Mouse (Mus musculus): ENCODE measurements around the gene Smad5. TPM values are rescaled to one million over a fixed set of nuclear protein-coding genes. Genes with fewer than 3 reads are reported as not detected.

The Smad5 gene
- polyA plus RNA-seq, 1 experiment from 2014 or later, result 14.5 TPM

- peaks cover 5% of the 10 kb centered on the region for H3K36me3 ChIP-seq (ENCODE audit: control insufficient read depth, insufficient read depth, low read length)
- no peak overlapping the region for H3K4me2 ChIP-seq (ENCODE audit: low read depth, low read length)
- H3K4me3 ChIP-seq (ENCODE audit: low read length), result no peak overlapping the region
- ATAC-seq, result no peak
- 80% methylated on average over 6 of the region's 6 CpGs for WGBS
- no peaks in the 10 kb centered on the region for H3K27me3 ChIP-seq (replicated peaks; ENCODE audit: control insufficient read depth, insufficient read depth, low read length)
- no peak overlapping the region for H3K27ac ChIP-seq (ENCODE audit: low read length)
- no peaks in the 10 kb centered on the region for H3K9me3 ChIP-seq (ENCODE audit: control insufficient read depth, low read length)
- H3K4me1 ChIP-seq (ENCODE audit: control insufficient read depth, insufficient read depth, low read length), result no peaks in the 10 kb centered on the region
- H3K9ac ChIP-seq (ENCODE audit: low read depth, low read length), result no peak overlapping the region
Measured at GRCm38 (mm10) chr13:56742325-56742901, 39.6 kb downstream of the Smad5 start.

DNA sequence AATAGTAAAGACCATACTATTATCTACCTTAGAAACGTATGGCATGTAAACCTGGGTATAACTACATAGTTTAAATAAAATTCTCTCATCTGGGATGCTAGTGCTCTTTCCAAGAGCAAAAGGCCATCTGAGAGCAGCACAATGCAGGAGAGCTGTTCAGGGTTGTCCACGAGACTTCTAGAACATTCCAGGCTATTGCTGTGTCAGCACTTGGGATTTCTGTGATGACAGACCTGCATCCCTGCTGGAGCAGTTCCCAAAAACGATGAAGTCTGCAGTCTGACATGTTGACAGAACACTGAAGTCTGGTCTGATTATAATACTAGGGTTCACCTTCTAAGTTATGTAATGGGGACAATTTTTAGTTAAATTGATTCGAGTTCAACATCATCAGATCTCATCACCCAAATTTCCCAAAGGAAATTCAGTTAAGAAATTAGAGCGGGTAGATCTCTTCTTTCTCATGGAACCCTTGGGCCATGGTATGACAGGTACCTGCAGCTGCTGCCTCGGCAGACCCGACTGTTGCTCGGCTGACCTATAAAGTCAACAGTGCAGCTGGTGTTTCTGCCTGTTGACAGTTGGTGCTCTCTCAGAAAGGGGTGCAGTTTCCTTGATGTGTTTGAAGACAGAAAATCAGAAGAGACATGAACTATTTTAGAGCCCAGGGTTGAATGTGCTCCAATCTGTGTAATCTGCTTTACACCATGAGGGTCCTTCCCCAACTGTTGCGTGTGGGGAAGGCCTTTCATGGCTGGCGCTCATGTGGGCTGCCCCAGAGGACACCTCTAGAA is 44.1 kb downstream of the Smad5 start:
- Histone ChIP-seq H3K4me3 (ENCODE audit: low read length) (no peak overlapping the region), H3K9ac (ENCODE audit: low read depth, low read length) (no peak overlapping the region), H3K9me3 (ENCODE audit: control insufficient read depth, low read length) (no peaks in the 10 kb centered on the region), H3K4me2 (ENCODE audit: low read depth, low read length) (0 out of 2 replicates have a peak overlapping the region, but pooled peaks have one; percentile 1), H3K4me1 (ENCODE audit: control insufficient read depth, insufficient read depth, low read length) (no peaks in the 10 kb centered on the region), H3K27ac (ENCODE audit: low read length) (no peak overlapping the region), H3K27me3 (replicated peaks; ENCODE audit: control insufficient read depth, insufficient read depth, low read length) (peaks cover 10% of the 10 kb centered on the region), H3K36me3 (ENCODE audit: control insufficient read depth, insufficient read depth, low read length) (no peaks in the 10 kb centered on the region)
- peak; percentile 39 for ATAC-seq
- WGBS, result 54% methylated on average over 10 of the region's 10 CpGs

DNA sequence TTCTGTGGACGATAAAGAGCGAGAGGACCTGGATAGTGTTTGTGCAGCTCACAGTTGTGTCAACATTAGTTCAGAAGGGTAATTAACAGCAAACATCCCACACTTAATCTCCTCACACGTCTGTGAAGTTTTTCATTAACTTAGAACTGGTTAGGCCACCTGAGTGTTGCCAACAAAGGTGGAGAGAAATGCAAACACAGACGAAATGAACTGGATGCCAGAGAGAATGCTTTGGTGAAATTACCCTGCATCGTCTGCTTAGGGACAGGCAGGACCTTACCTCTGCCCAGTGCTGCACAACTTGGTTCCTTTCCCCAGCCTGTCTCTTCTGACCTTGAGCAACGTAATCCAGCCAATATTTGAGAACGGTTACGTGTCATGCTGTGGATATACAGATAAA is 44.7 kb downstream of the Smad5 start:
- H3K4me3 ChIP-seq (ENCODE audit: low read length), result no peak overlapping the region
- WGBS, result 41% methylated on average over 8 of the region's 8 CpGs
- H3K9ac ChIP-seq (ENCODE audit: low read depth, low read length), result no peak overlapping the region
- H3K36me3 ChIP-seq (ENCODE audit: control insufficient read depth, insufficient read depth, low read length), result no peaks in the 10 kb centered on the region
- peak overlapping the region; percentile 1; the same call in 1 of the 2 replicates for H3K4me2 ChIP-seq (ENCODE audit: low read depth, low read length)
- H3K4me1 ChIP-seq (ENCODE audit: control insufficient read depth, insufficient read depth, low read length), result peaks cover under 1% of the 10 kb centered on the region
- H3K9me3 ChIP-seq (ENCODE audit: control insufficient read depth, low read length), result no peaks in the 10 kb centered on the region
- H3K27me3 ChIP-seq (replicated peaks; ENCODE audit: control insufficient read depth, insufficient read depth, low read length), result peaks cover 16% of the 10 kb centered on the region
- 0 out of 2 replicates have a peak overlapping the region, but pooled peaks have one; percentile 1 for H3K27ac ChIP-seq (ENCODE audit: low read length)
- peak; percentile 82 for ATAC-seq

- 83% methylated on average over 7 of the region's 7 CpGs for WGBS
- Histone ChIP-seq H3K4me3 (ENCODE audit: low read length) (no peak overlapping the region), H3K27me3 (replicated peaks; ENCODE audit: control insufficient read depth, insufficient read depth, low read length) (peaks cover 34% of the 10 kb centered on the region), H3K36me3 (ENCODE audit: control insufficient read depth, insufficient read depth, low read length) (no peaks in the 10 kb centered on the region), H3K27ac (ENCODE audit: low read length) (no peak overlapping the region), H3K9me3 (ENCODE audit: control insufficient read depth, low read length) (no peaks in the 10 kb centered on the region), H3K9ac (ENCODE audit: low read depth, low read length) (no peak overlapping the region), H3K4me1 (ENCODE audit: control insufficient read depth, insufficient read depth, low read length) (peaks cover 17% of the 10 kb centered on the region), H3K4me2 (ENCODE audit: low read depth, low read length) (no peak overlapping the region)
- no peak for ATAC-seq
Measured at GRCm38 (mm10) chr13:56749377-56749776, 46.6 kb downstream of the Smad5 start.

- 54% methylated on average over 5 of the region's 5 CpGs for WGBS
- no peaks in the 10 kb centered on the region for H3K9me3 ChIP-seq (ENCODE audit: control insufficient read depth, low read length)
- H3K4me1 ChIP-seq (ENCODE audit: control insufficient read depth, insufficient read depth, low read length), result peaks cover 17% of the 10 kb centered on the region
- no peak overlapping the region for H3K27ac ChIP-seq (ENCODE audit: low read length)
- H3K9ac ChIP-seq (ENCODE audit: low read depth, low read length), result no peak overlapping the region
- no peaks in the 10 kb centered on the region for H3K36me3 ChIP-seq (ENCODE audit: control insufficient read depth, insufficient read depth, low read length)
- H3K4me3 ChIP-seq (ENCODE audit: low read length), result no peak overlapping the region
- no peak overlapping the region for H3K4me2 ChIP-seq (ENCODE audit: low read depth, low read length)
- no peak for ATAC-seq
- peaks cover 36% of the 10 kb centered on the region for H3K27me3 ChIP-seq (replicated peaks; ENCODE audit: control insufficient read depth, insufficient read depth, low read length)
Measured at GRCm38 (mm10) chr13:56751774-56752173, 49.0 kb downstream of the Smad5 start.

DNA sequence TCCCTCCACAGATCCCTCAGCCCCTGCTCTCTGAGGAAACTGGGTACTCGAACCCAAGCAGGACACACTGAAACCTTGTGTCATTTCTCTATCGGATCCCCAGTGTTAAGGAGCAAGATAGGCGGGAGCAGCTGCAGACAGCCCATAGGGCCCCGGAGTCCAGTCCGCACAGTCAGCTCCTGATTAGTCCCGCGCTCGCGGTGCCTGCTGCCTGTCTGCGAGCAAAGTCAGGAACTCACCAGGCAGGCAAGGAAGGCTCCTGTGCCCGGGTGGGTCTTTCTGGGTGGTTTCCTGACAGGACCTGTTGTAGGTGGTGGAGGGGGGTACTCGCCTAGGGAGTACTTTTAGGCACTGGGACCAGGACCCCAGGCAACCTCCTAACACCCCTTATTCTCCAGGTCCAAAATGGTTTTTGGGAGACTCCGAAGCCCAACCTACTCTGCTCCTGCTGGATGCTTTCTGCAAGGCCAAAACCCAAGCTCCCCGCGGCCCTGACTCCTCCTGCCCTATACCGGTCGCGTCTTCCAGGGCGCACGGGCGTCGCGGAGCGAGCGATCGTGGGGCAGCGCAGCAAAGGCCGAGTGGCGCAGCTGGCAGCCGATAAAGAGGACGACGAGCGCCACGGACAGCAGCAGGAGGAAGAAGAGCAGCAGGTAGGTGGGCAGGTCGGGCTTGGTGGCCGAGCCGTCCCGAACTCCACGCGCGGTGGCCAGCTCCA is 49.8 kb downstream of the Smad5 start:
- Histone ChIP-seq H3K9me3 (ENCODE audit: control insufficient read depth, low read length) (no peaks in the 10 kb centered on the region), H3K27ac (ENCODE audit: low read length) (no peak overlapping the region), H3K9ac (ENCODE audit: low read depth, low read length) (peak overlapping the region; percentile 51), H3K4me3 (ENCODE audit: low read length) (peak overlapping the region; percentile 51), H3K27me3 (replicated peaks; ENCODE audit: control insufficient read depth, insufficient read depth, low read length) (peaks cover 36% of the 10 kb centered on the region), H3K36me3 (ENCODE audit: control insufficient read depth, insufficient read depth, low read length) (no peaks in the 10 kb centered on the region), H3K4me2 (ENCODE audit: low read depth, low read length) (peak overlapping the region; percentile 87), H3K4me1 (ENCODE audit: control insufficient read depth, insufficient read depth, low read length) (peaks cover 17% of the 10 kb centered on the region)
- no peak for ATAC-seq
- WGBS, result 3% methylated on average over 41 of the region's 41 CpGs

GRCm38 (mm10) chr13:56753192-56753951 is 50.6 kb downstream of the Smad5 start, which contains the start of gene Gm45623:
Gene Gm45623, minus strand, starts transcription at chr13:56753827.
- 1% methylated on average over 71 of the region's 71 CpGs for WGBS
- H3K4me2 ChIP-seq (ENCODE audit: low read depth, low read length), result peak within 1 kb of the TSS; percentile 87
- no peaks in the 10 kb centered on the region for H3K9me3 ChIP-seq (ENCODE audit: control insufficient read depth, low read length)
- H3K9ac ChIP-seq (ENCODE audit: low read depth, low read length), result peak within 1 kb of the TSS; percentile 51
- H3K4me3 ChIP-seq (ENCODE audit: low read length), result peak within 1 kb of the TSS; percentile 51
- no peak for ATAC-seq
- peaks cover 17% of the 10 kb centered on the region for H3K4me1 ChIP-seq (ENCODE audit: control insufficient read depth, insufficient read depth, low read length)
- H3K36me3 ChIP-seq (ENCODE audit: control insufficient read depth, insufficient read depth, low read length), result no peaks in the 10 kb centered on the region
- H3K27me3 ChIP-seq (replicated peaks; ENCODE audit: control insufficient read depth, insufficient read depth, low read length), result peaks cover 36% of the 10 kb centered on the region
- H3K27ac ChIP-seq (ENCODE audit: low read length), result no peak within 1 kb of the TSS

DNA sequence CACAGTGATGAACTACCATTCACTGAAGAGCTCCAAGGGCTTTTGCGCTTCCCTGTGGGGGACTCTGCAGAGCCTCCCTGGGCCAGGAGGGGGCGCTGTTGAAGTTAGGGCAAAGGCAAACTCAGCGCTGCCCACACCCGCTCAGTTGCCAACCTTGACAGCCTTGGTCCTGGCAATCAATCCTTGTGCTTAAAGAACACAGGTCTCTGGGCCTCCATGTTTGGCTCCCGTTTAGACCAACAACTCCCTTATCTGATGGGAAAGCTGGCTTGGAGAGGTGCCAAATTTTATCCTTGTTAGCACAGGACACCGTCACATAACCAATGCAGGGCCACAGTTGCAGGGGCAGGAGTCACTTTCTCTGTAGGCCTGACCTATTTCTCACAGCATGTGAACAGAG is 53.1 kb downstream of the Smad5 start:
- H3K9ac ChIP-seq (ENCODE audit: low read depth, low read length), result no peak overlapping the region
- no peaks in the 10 kb centered on the region for H3K36me3 ChIP-seq (ENCODE audit: control insufficient read depth, insufficient read depth, low read length)
- no peaks in the 10 kb centered on the region for H3K9me3 ChIP-seq (ENCODE audit: control insufficient read depth, low read length)
- WGBS, result 58% methylated on average over 6 of the region's 6 CpGs
- H3K4me3 ChIP-seq (ENCODE audit: low read length), result no peak overlapping the region
- ATAC-seq, result peak; percentile 47
- no peak overlapping the region for H3K4me2 ChIP-seq (ENCODE audit: low read depth, low read length)
- no peak overlapping the region for H3K27ac ChIP-seq (ENCODE audit: low read length)
- peaks cover 17% of the 10 kb centered on the region for H3K4me1 ChIP-seq (ENCODE audit: control insufficient read depth, insufficient read depth, low read length)
- peaks cover 37% of the 10 kb centered on the region for H3K27me3 ChIP-seq (replicated peaks; ENCODE audit: control insufficient read depth, insufficient read depth, low read length)

GRCm38 (mm10) chr13:56757201-56757600 is 54.4 kb downstream of the Smad5 start:
- Histone ChIP-seq H3K4me3 (ENCODE audit: low read length) (no peak overlapping the region), H3K36me3 (ENCODE audit: control insufficient read depth, insufficient read depth, low read length) (no peaks in the 10 kb centered on the region), H3K27me3 (replicated peaks; ENCODE audit: control insufficient read depth, insufficient read depth, low read length) (peaks cover 26% of the 10 kb centered on the region), H3K9me3 (ENCODE audit: control insufficient read depth, low read length) (no peaks in the 10 kb centered on the region), H3K27ac (ENCODE audit: low read length) (no peak overlapping the region), H3K4me2 (ENCODE audit: low read depth, low read length) (no peak overlapping the region), H3K4me1 (ENCODE audit: control insufficient read depth, insufficient read depth, low read length) (peaks cover 17% of the 10 kb centered on the region), H3K9ac (ENCODE audit: low read depth, low read length) (no peak overlapping the region)
- 24% methylated on average over 12 of the region's 12 CpGs for WGBS
- no peak for ATAC-seq
